ENCODE assay signal across 11 mouse cellular contexts in the genomic region with DNA sequence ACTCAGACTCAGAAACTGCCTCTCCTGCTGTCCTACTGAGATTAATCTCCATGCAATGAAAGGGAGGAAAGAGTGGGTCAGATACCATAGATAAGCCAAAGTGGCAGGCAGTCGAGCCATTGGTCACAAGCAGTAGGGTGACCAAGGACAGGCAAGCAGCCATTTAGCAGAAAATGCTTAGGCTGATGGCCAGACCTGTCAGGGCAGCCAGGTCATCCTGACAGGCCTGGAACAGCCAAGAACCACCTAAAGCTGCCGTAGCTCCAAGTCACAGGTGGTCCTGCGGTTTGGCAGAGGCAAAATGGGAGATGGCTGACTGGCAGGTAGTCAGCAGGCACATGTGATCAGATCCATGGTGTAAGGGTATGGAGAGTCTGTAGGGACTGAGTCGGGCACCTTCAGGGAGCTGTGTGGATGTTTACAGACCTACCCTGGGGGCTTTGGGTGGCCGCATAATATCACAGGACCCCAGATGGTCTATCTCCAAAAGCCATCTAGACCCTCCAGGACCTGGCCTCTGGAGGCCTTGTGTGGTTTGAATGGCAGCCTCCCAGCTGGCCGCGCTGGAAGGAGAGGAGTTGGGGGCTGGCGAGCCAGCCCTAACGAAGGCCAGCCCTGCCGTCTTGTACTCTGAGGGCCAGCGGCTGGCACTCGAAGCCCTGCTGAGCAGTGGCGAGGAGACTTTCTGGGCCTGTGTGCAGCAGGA. TPM values are rescaled to one million over a fixed set of nuclear protein-coding genes. Genes with fewer than 3 reads are reported as not detected.
A peak's percentile ranks its signal among the peaks of the same experiment; 100 is the strongest.
DNase-seq lines count a peak whose midpoint lies in the region; ATAC-seq and TF ChIP-seq lines count a peak whose summit lies in the region.
"Had no signal": no experiment of that assay in that cellular context is flagged by ENCODE, and none has a peak within 500 bp of the region (broad histone marks: within the 10 kb centered on the region; RNA-seq: fewer than 3 reads in every experiment).

No protein-coding gene starts in this region.

- intact Hi-C loops in heart, adult 2 months (cut with DNase I): loop anchor here (5.0 kb wide), 1 partner anchor 86 kb away; no protein-coding TSS in a partner anchor

- H3K9me3 ChIP-seq in midbrain, embryonic 13.5 days: no peaks in the 10 kb centered on the region
- no peaks in the 10 kb centered on the region for H3K9me3 ChIP-seq in midbrain, embryonic 11.5 days (ENCODE audit: control insufficient read depth, low read length)
- H3K9me3 ChIP-seq in embryonic facial prominence, embryonic 12.5 days: no peaks in the 10 kb centered on the region
- H3K9me3 ChIP-seq in stomach, embryonic 15.5 days: no peaks in the 10 kb centered on the region
- H3K9me3 ChIP-seq in forebrain, embryonic 14.5 days (replicated peaks; ENCODE audit: control insufficient read depth, low read length): no peaks in the 10 kb centered on the region

- WGBS in heart, adult 2 months: 61% methylated on average over 13 of the region's 13 CpGs
- WGBS in midbrain, embryonic 13.5 days: 66% methylated on average over 13 of the region's 13 CpGs
- 79% methylated on average over 13 of the region's 13 CpGs for WGBS in midbrain, embryonic 11.5 days
- 67% methylated on average over 13 of the region's 13 CpGs for WGBS in embryonic facial prominence, embryonic 12.5 days
- 59% methylated on average over 13 of the region's 13 CpGs for WGBS in stomach, embryonic 15.5 days
- WGBS in forebrain, embryonic 14.5 days: 69% methylated on average over 13 of the region's 13 CpGs

- H3K4me2 ChIP-seq in midbrain, embryonic 13.5 days (replicated peaks): no peak overlapping the region
- no peak overlapping the region for H3K4me2 ChIP-seq in midbrain, embryonic 11.5 days
- no peak overlapping the region for H3K4me2 ChIP-seq in embryonic facial prominence, embryonic 12.5 days (replicated peaks)
- H3K4me2 ChIP-seq in stomach, embryonic 15.5 days: peak overlapping the region; percentile 33
- H3K4me2 ChIP-seq in forebrain, embryonic 14.5 days (ENCODE audit: low read length): no peak overlapping the region

- no peak overlapping the region for H3K9ac ChIP-seq in heart, adult 2 months (ENCODE audit: low read depth, low read length)
- peak overlapping the region; percentile 42; the same call in 1 of the 2 replicates for H3K9ac ChIP-seq in midbrain, embryonic 13.5 days (replicated peaks)
- H3K9ac ChIP-seq in midbrain, embryonic 11.5 days (ENCODE audit: low read length): no peak overlapping the region
- H3K9ac ChIP-seq in embryonic facial prominence, embryonic 12.5 days: 0 out of 2 replicates have a peak overlapping the region, but pooled peaks have one; percentile 8
- no peak overlapping the region for H3K9ac ChIP-seq in stomach, embryonic 15.5 days
- H3K9ac ChIP-seq in forebrain, embryonic 14.5 days (ENCODE audit: low read length): no peak overlapping the region

- TF ChIP-seq CTCF in heart, adult 2 months (IDR thresholded peaks at IDR 0.05): no peak

- peak; percentile 29 to 46 for DNase-seq in heart, adult 2 months
- DNase-seq in heart, postnatal 4 days: no peak
- no peak for DNase-seq in midbrain, embryonic 11.5 days (ENCODE audit: low spot score, missing footprints)
- DNase-seq in layer of hippocampus, adult 9-11 months: no peak
- no peak for DNase-seq in forebrain, embryonic 14.5 days (ENCODE audit: low spot score)
- DNase-seq: thymus, adult 2 months had no signal

- no peak for TF ChIP-seq EP300 in heart, adult 2 months (IDR thresholded peaks at IDR 0.05; ENCODE audit: insufficient read depth, low read depth, low read length)

- no peak overlapping the region for H3K4me3 ChIP-seq in heart, adult 2 months
- no peak overlapping the region for H3K4me3 ChIP-seq in midbrain, embryonic 13.5 days (replicated peaks)
- no peak overlapping the region for H3K4me3 ChIP-seq in midbrain, embryonic 11.5 days (ENCODE audit: low read depth, low read length)
- H3K4me3 ChIP-seq in embryonic facial prominence, embryonic 12.5 days: no peak overlapping the region
- H3K4me3 ChIP-seq in stomach, embryonic 15.5 days (replicated peaks): peak overlapping the region; percentile 11; the same call in 1 of the 2 replicates
- no peak overlapping the region for H3K4me3 ChIP-seq in forebrain, embryonic 14.5 days (ENCODE audit: low read depth, low read length)

- ATAC-seq in midbrain, embryonic 13.5 days: no peak
- ATAC-seq in midbrain, embryonic 11.5 days (ENCODE audit: low FRiP score): no peak
- no peak for ATAC-seq in embryonic facial prominence, embryonic 12.5 days (ENCODE audit: insufficient number of reproducible peaks, insufficient read depth, low FRiP score, low TSS enrichment)
- ATAC-seq in stomach, embryonic 15.5 days (ENCODE audit: insufficient read depth, low FRiP score, low read depth): no peak
- ATAC-seq in forebrain, embryonic 14.5 days: no peak

- no peak overlapping the region for H3K27ac ChIP-seq in heart, adult 2 months
- peak overlapping the region; percentile 28; the same call in 1 of the 2 replicates for H3K27ac ChIP-seq in midbrain, embryonic 13.5 days
- no peak overlapping the region for H3K27ac ChIP-seq in midbrain, embryonic 11.5 days (ENCODE audit: low read depth, low read length)
- no peak overlapping the region for H3K27ac ChIP-seq in embryonic facial prominence, embryonic 12.5 days
- peak overlapping the region; percentile 68 for H3K27ac ChIP-seq in stomach, embryonic 15.5 days
- no peak overlapping the region for H3K27ac ChIP-seq in forebrain, embryonic 14.5 days (ENCODE audit: low read depth, low read length)
- H3K27ac ChIP-seq: macrophage had no signal

- peaks cover 2% of the 10 kb centered on the region for H3K4me1 ChIP-seq in heart, adult 2 months (ENCODE audit: control insufficient read depth, insufficient read depth, low read length)
- H3K4me1 ChIP-seq in midbrain, embryonic 13.5 days (replicated peaks): peaks cover 26% of the 10 kb centered on the region
- peaks cover 19% of the 10 kb centered on the region for H3K4me1 ChIP-seq in midbrain, embryonic 11.5 days (ENCODE audit: control insufficient read depth, insufficient read depth, low read length)
- H3K4me1 ChIP-seq in embryonic facial prominence, embryonic 12.5 days: peaks cover 22% of the 10 kb centered on the region
- H3K4me1 ChIP-seq in stomach, embryonic 15.5 days: peaks cover 30% of the 10 kb centered on the region
- H3K4me1 ChIP-seq in forebrain, embryonic 14.5 days (ENCODE audit: control insufficient read depth, insufficient read depth, low read length): peaks cover 12% of the 10 kb centered on the region; the same call in 1 of the 2 replicates

- no peaks in the 10 kb centered on the region for H3K79me2 ChIP-seq in heart, adult 2 months (replicated peaks; ENCODE audit: control insufficient read depth, insufficient read depth, low read length)

- no peak for TF ChIP-seq POLR2A in heart, adult 2 months (IDR thresholded peaks at IDR 0.05; ENCODE audit: insufficient read depth, low read depth, low read length)

- H3K36me3 ChIP-seq in heart, adult 2 months (ENCODE audit: control insufficient read depth, insufficient read depth, low read length): peaks cover 3% of the 10 kb centered on the region
- peaks cover 77% of the 10 kb centered on the region for H3K36me3 ChIP-seq in midbrain, embryonic 13.5 days
- peaks cover 32% of the 10 kb centered on the region for H3K36me3 ChIP-seq in midbrain, embryonic 11.5 days (ENCODE audit: control insufficient read depth, insufficient read depth, low read length)
- H3K36me3 ChIP-seq in embryonic facial prominence, embryonic 12.5 days: peaks cover 75% of the 10 kb centered on the region
- peaks cover 49% of the 10 kb centered on the region for H3K36me3 ChIP-seq in stomach, embryonic 15.5 days
- H3K36me3 ChIP-seq in forebrain, embryonic 14.5 days (ENCODE audit: control insufficient read depth, insufficient read depth, low read length): peaks cover 78% of the 10 kb centered on the region

- no peaks in the 10 kb centered on the region for H3K27me3 ChIP-seq in heart, adult 2 months (ENCODE audit: control insufficient read depth, insufficient read depth, low read length)
- H3K27me3 ChIP-seq in midbrain, embryonic 13.5 days: no peaks in the 10 kb centered on the region
- no peaks in the 10 kb centered on the region for H3K27me3 ChIP-seq in midbrain, embryonic 11.5 days (ENCODE audit: control insufficient read depth, insufficient read depth, low read length)
- H3K27me3 ChIP-seq in embryonic facial prominence, embryonic 12.5 days: no peaks in the 10 kb centered on the region
- H3K27me3 ChIP-seq in stomach, embryonic 15.5 days (replicated peaks): no peaks in the 10 kb centered on the region
- no peaks in the 10 kb centered on the region for H3K27me3 ChIP-seq in forebrain, embryonic 14.5 days (replicated peaks; ENCODE audit: control insufficient read depth, insufficient read depth, low read length)

RNA-seq across cellular contexts. Expression of a gene that starts 0.8 kb away (rescaled TPM):
- under 1 TPM; 0.13 to 0.34 TPM for total RNA-seq in heart, adult 2 months (2021)
- polyA plus RNA-seq in heart, adult 2 months (2012; rRNA removed): 0.64 and 1.1 TPM in 2 replicates
- total RNA-seq in heart, postnatal 4 days (2021): under 1 TPM; 0.38 to 0.43 TPM
- 1.0 and 1.3 TPM in 2 replicates for polyA plus RNA-seq in midbrain, embryonic 13.5 days (2015; fragmentation: Nextera tagmentation; extraction: Ambion mirVana)
- 0.57 and 1.4 TPM in 2 replicates for polyA plus RNA-seq in midbrain, embryonic 11.5 days (2014; fragmentation: Nextera tagmentation; extraction: Ambion mirVana)
- 1.3 TPM in 2 replicates for polyA plus RNA-seq in embryonic facial prominence, embryonic 12.5 days (2016; fragmentation: Nextera tagmentation; extraction: Ambion mirVana)
- polyA plus RNA-seq in stomach, embryonic 15.5 days (2015; fragmentation: Nextera tagmentation; extraction: Ambion mirVana): 12.8 and 13.3 TPM in 2 replicates
- polyA plus RNA-seq in forebrain, embryonic 14.5 days (2014; fragmentation: Nextera tagmentation; extraction: Ambion mirVana): 0.11 and 0.15 TPM in 2 replicates
- polyA plus RNA-seq: macrophage had no signal

RNA-seq across cellular contexts. Expression of a gene that starts 3.8 kb away (rescaled TPM):
- total RNA-seq in heart, adult 2 months (2021): not detected
- not detected in 2 replicates for polyA plus RNA-seq in heart, adult 2 months (2012; rRNA removed)
- not detected for total RNA-seq in heart, postnatal 4 days (2021)
- polyA plus RNA-seq in midbrain, embryonic 13.5 days (2015; fragmentation: Nextera tagmentation; extraction: Ambion mirVana): not detected in 2 replicates
- polyA plus RNA-seq in midbrain, embryonic 11.5 days (2014; fragmentation: Nextera tagmentation; extraction: Ambion mirVana): not detected in 2 replicates
- not detected in 2 replicates for polyA plus RNA-seq in embryonic facial prominence, embryonic 12.5 days (2016; fragmentation: Nextera tagmentation; extraction: Ambion mirVana)
- 0.45 TPM in 1 of 2 replicates, not detected in the other for polyA plus RNA-seq in stomach, embryonic 15.5 days (2015; fragmentation: Nextera tagmentation; extraction: Ambion mirVana)
- polyA plus RNA-seq in forebrain, embryonic 14.5 days (2014; fragmentation: Nextera tagmentation; extraction: Ambion mirVana): not detected in 2 replicates
- total RNA-seq: layer of hippocampus, postnatal 25 days had no signal
- polyA plus RNA-seq: macrophage; thymus, adult 2 months had no signal

RNA-seq across cellular contexts. Expression of a gene that starts 4.0 kb away (rescaled TPM):
- 10 to 100 TPM; 15.9 to 18.2 TPM for total RNA-seq in heart, adult 2 months (2021)
- 24.1 and 24.9 TPM in 2 replicates for polyA plus RNA-seq in heart, adult 2 months (2012; rRNA removed)
- total RNA-seq in heart, postnatal 4 days (2021): 10 to 100 TPM; 14.2 to 16.7 TPM
- 24.3 and 27.1 TPM in 2 replicates for polyA plus RNA-seq in midbrain, embryonic 13.5 days (2015; fragmentation: Nextera tagmentation; extraction: Ambion mirVana)
- 11.8 and 14.9 TPM in 2 replicates for polyA plus RNA-seq in midbrain, embryonic 11.5 days (2014; fragmentation: Nextera tagmentation; extraction: Ambion mirVana)
- 34.7 and 35.3 TPM in 2 replicates for polyA plus RNA-seq in embryonic facial prominence, embryonic 12.5 days (2016; fragmentation: Nextera tagmentation; extraction: Ambion mirVana)
- 35.4 and 36.7 TPM in 2 replicates for polyA plus RNA-seq in stomach, embryonic 15.5 days (2015; fragmentation: Nextera tagmentation; extraction: Ambion mirVana)
- polyA plus RNA-seq in forebrain, embryonic 14.5 days (2014; fragmentation: Nextera tagmentation; extraction: Ambion mirVana): 16.3 and 19.7 TPM in 2 replicates

RNA-seq across cellular contexts. Expression of a gene that starts 6.5 kb away (rescaled TPM):
- total RNA-seq in heart, adult 2 months (2021): 100 to 1,000 TPM; 496 to 617 TPM
- polyA plus RNA-seq in heart, adult 2 months (2012; rRNA removed): 580 and 697 TPM in 2 replicates
- 100 to 1,000 TPM; 787 to 798 TPM for total RNA-seq in heart, postnatal 4 days (2021)
- polyA plus RNA-seq in midbrain, embryonic 13.5 days (2015; fragmentation: Nextera tagmentation; extraction: Ambion mirVana): 643 and 684 TPM in 2 replicates
- polyA plus RNA-seq in midbrain, embryonic 11.5 days (2014; fragmentation: Nextera tagmentation; extraction: Ambion mirVana): 878 and 933 TPM in 2 replicates
- 926 and 973 TPM in 2 replicates for polyA plus RNA-seq in embryonic facial prominence, embryonic 12.5 days (2016; fragmentation: Nextera tagmentation; extraction: Ambion mirVana)
- polyA plus RNA-seq in stomach, embryonic 15.5 days (2015; fragmentation: Nextera tagmentation; extraction: Ambion mirVana): 954 and 1,069 TPM in 2 replicates
- polyA plus RNA-seq in forebrain, embryonic 14.5 days (2014; fragmentation: Nextera tagmentation; extraction: Ambion mirVana): 727 and 966 TPM in 2 replicates

RNA-seq across cellular contexts. Expression of a gene that starts 16.9 kb away (rescaled TPM):
- 100 to 1,000 TPM in 1 of 2 experiments, 1 to 10 TPM in 1; 6.4 to 134 TPM for total RNA-seq in heart, adult 2 months (2021)
- polyA plus RNA-seq in heart, adult 2 months (2012; rRNA removed): 49.3 and 93.6 TPM in 2 replicates
- total RNA-seq in heart, postnatal 4 days (2021): 10 to 100 TPM; 22.6 to 25.1 TPM
- polyA plus RNA-seq in midbrain, embryonic 13.5 days (2015; fragmentation: Nextera tagmentation; extraction: Ambion mirVana): 3.4 and 4.0 TPM in 2 replicates
- polyA plus RNA-seq in midbrain, embryonic 11.5 days (2014; fragmentation: Nextera tagmentation; extraction: Ambion mirVana): 2.2 and 3.5 TPM in 2 replicates
- polyA plus RNA-seq in embryonic facial prominence, embryonic 12.5 days (2016; fragmentation: Nextera tagmentation; extraction: Ambion mirVana): 6.9 and 11.5 TPM in 2 replicates
- polyA plus RNA-seq in stomach, embryonic 15.5 days (2015; fragmentation: Nextera tagmentation; extraction: Ambion mirVana): 2.8 and 4.4 TPM in 2 replicates
- 3.6 and 3.7 TPM in 2 replicates for polyA plus RNA-seq in forebrain, embryonic 14.5 days (2014; fragmentation: Nextera tagmentation; extraction: Ambion mirVana)

Comparison
In these comparisons a context has a peak if more than half of its experiments do, and no peak if none do; other contexts are left out.
1. DNase-seq: peak in heart, adult 2 months (2 of 2); none in heart, postnatal 4 days (single experiment), midbrain, embryonic 11.5 days (single experiment), layer of hippocampus, adult 9-11 months (single experiment) and forebrain, embryonic 14.5 days (single experiment).
2. H3K27ac ChIP-seq: peak in midbrain, embryonic 13.5 days (single experiment) and stomach, embryonic 15.5 days (single experiment); none in heart, adult 2 months (single experiment), midbrain, embryonic 11.5 days (single experiment), embryonic facial prominence, embryonic 12.5 days (single experiment) and forebrain, embryonic 14.5 days (single experiment).
3. H3K9ac ChIP-seq: peak in midbrain, embryonic 13.5 days (single experiment) and embryonic facial prominence, embryonic 12.5 days (single experiment); none in heart, adult 2 months (single experiment), midbrain, embryonic 11.5 days (single experiment), stomach, embryonic 15.5 days (single experiment) and forebrain, embryonic 14.5 days (single experiment).